Mouse (Mus musculus) urinary bladder, postnatal 10 days (tissue): ENCODE measurements at regions not wholly inside any gene's neighbourhood (a gene's known extent, or its start where the extent isn't known, plus 50 kb on each side); places are given as distances from the start of the nearest gene placed in this dataset.

Source experiments
- DNase-seq: peaks from one replicate; pipeline ENCODE4 v3.0.0; 2022; ENCODE audit warnings: low spot score

- DNase-seq: no peak
Measured at GRCm38 (mm10) chr16:29706996-29707395, 127.9 kb downstream of the Opa1 start.

GRCm38 (mm10) chr16:29707656-29708055, 128.5 kb downstream of the Opa1 start:
- DNase-seq: no peak

- DNase-seq: no peak
Measured at GRCm38 (mm10) chr16:29709072-29709471, 129.9 kb downstream of the Opa1 start.

GRCm38 (mm10) chr16:29711386-29711785, 132.3 kb downstream of the Opa1 start:
- DNase-seq: no peak

GRCm38 (mm10) chr16:29711912-29712681, 133.0 kb downstream of the Opa1 start:
- DNase-seq: no peak

GRCm38 (mm10) chr16:29714612-29715127, 135.5 kb downstream of the Opa1 start:
- no peak for DNase-seq

GRCm38 (mm10) chr16:29718965-29719364, 139.8 kb downstream of the Opa1 start:
- DNase-seq: no peak

- DNase-seq: no peak
Measured at GRCm38 (mm10) chr16:29719571-29720451, 140.7 kb downstream of the Opa1 start.

- no peak for DNase-seq
Measured at GRCm38 (mm10) chr16:29725153-29725552, 146.0 kb downstream of the Opa1 start.

- no peak for DNase-seq
Measured at GRCm38 (mm10) chr16:29725563-29725962, 146.4 kb downstream of the Opa1 start.

- DNase-seq: no peak
Measured at GRCm38 (mm10) chr16:29727397-29727796, 148.3 kb downstream of the Opa1 start.

GRCm38 (mm10) chr16:29728769-29729481, 149.8 kb downstream of the Opa1 start:
- DNase-seq: peak; percentile 36

GRCm38 (mm10) chr16:29730010-29730409, 150.9 kb downstream of the Opa1 start:
- no peak for DNase-seq

- no peak for DNase-seq
Measured at GRCm38 (mm10) chr16:29732889-29733288, 153.8 kb downstream of the Opa1 start.

GRCm38 (mm10) chr16:29733847-29734246, 154.7 kb downstream of the Opa1 start:
- DNase-seq: no peak

- DNase-seq: no peak
Measured at GRCm38 (mm10) chr16:29734324-29734723, 155.2 kb downstream of the Opa1 start.

- DNase-seq: no peak
Measured at GRCm38 (mm10) chr16:29734738-29735250, 155.7 kb downstream of the Opa1 start.

- DNase-seq: no peak
Measured at GRCm38 (mm10) chr16:29735371-29736008, 156.4 kb downstream of the Opa1 start.

- DNase-seq: no peak
Measured at GRCm38 (mm10) chr16:29736211-29736610, 157.1 kb downstream of the Opa1 start.

- DNase-seq: no peak
Measured at GRCm38 (mm10) chr16:29738075-29738474, 158.9 kb downstream of the Opa1 start.

GRCm38 (mm10) chr16:29742497-29743230, 163.5 kb downstream of the Opa1 start:
- DNase-seq: no peak
